Mouse (Mus musculus) ES-E14 (cell line): ENCODE measurements around the gene Cyp4a32.
"Not testable (repeated sequence)": the region's sequence is repeated elsewhere in the genome, so short reads cannot be mapped to it uniquely, and the experiment has no call there.

Experiments used
- CHD2 ChIP-seq: IDR thresholded peaks from 2 replicates; pipeline ENCODE4 v1.6.1; 2014; ENCODE audit warnings: mild to moderate bottlenecking, low read depth, low read length, inconsistent platforms
- HCFC1 ChIP-seq: IDR thresholded peaks from 2 replicates; pipeline ENCODE4 v1.6.1; 2012; ENCODE audit warnings: low read length, inconsistent platforms, borderline replicate concordance; ENCODE audit not compliant: insufficient read depth
- MAFK ChIP-seq: IDR thresholded peaks from 2 replicates; pipeline ENCODE4 v1.6.1; 2014; ENCODE audit warnings: mild to moderate bottlenecking, low read depth, low read length, inconsistent platforms; ENCODE audit not compliant: insufficient read depth
- ZC3H11A ChIP-seq: IDR thresholded peaks from 2 replicates; pipeline ENCODE4 v1.6.1; 2012; ENCODE audit warnings: low read depth, mild to moderate bottlenecking, inconsistent platforms, low read length, borderline replicate concordance
- ZNF384 ChIP-seq: IDR thresholded peaks from 2 replicates; pipeline ENCODE4 v1.6.1; 2012; ENCODE audit warnings: low read depth, low read length, inconsistent platforms

DNA sequence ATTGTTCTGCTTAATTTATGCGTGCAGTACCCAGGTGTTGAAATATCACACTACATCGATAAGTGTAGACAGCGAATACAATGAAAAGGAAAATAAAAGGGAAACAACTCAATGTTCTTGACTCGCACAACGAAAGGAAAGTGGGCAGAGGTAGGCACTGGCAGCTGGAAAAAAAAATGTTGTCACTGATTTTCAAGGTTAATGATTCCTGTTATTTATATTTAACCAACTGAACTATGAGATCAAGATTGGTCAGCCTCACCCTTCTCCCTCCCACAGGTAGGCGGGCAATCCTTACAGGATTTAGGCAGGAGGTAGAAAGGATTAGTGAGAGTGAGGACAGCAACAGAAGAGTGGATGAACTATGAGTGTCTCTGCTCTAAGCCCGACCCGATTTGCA is at the start of gene Cyp4a32:
- not testable (repeated sequence) for TF ChIP-seq ZNF384, CHD2, HCFC1, MAFK, ZC3H11A
